Mouse (Mus musculus): ENCODE data around the gene Cradd. TPM values are rescaled to one million over a fixed set of nuclear protein-coding genes. Genes with fewer than 3 reads are reported as not detected.

The Cradd gene
- polyA plus RNA-seq, 1 experiment from 2014 or later = 13.6 TPM

GRCm38 (mm10) chr10:95180177-95180576, 143.8 kb downstream of the Cradd start:
- WGBS = 89% methylated on average over 8 of the region's 8 CpGs
- H3K9me3 ChIP-seq (ENCODE audit: control insufficient read depth, low read length) = no peaks in the 10 kb centered on the region
- no peak overlapping the region for H3K9ac ChIP-seq (replicated peaks; ENCODE audit: low read depth, low read length)
- no peak overlapping the region for H3K4me2 ChIP-seq (ENCODE audit: low read depth, low read length)
- ATAC-seq (ENCODE audit: low read depth) = no peak
- H3K36me3 ChIP-seq (ENCODE audit: control insufficient read depth, insufficient read depth, low read length) = no peaks in the 10 kb centered on the region
- no peak overlapping the region for H3K4me3 ChIP-seq (ENCODE audit: low read depth, low read length)
- H3K4me1 ChIP-seq (ENCODE audit: control insufficient read depth, insufficient read depth, low read length) = peaks cover 3% of the 10 kb centered on the region
- no peak overlapping the region for H3K27ac ChIP-seq (ENCODE audit: low read depth, low read length)
- no peaks in the 10 kb centered on the region for H3K27me3 ChIP-seq (ENCODE audit: control insufficient read depth, insufficient read depth, low read length)

GRCm38 (mm10) chr10:95178785-95179184, 145.1 kb downstream of the Cradd start:
- Histone ChIP-seq H3K36me3 (ENCODE audit: control insufficient read depth, insufficient read depth, low read length) (no peaks in the 10 kb centered on the region), H3K4me1 (ENCODE audit: control insufficient read depth, insufficient read depth, low read length) (no peaks in the 10 kb centered on the region), H3K9me3 (ENCODE audit: control insufficient read depth, low read length) (no peaks in the 10 kb centered on the region), H3K27ac (ENCODE audit: low read depth, low read length) (no peak overlapping the region), H3K9ac (replicated peaks; ENCODE audit: low read depth, low read length) (no peak overlapping the region), H3K4me2 (ENCODE audit: low read depth, low read length) (no peak overlapping the region), H3K4me3 (ENCODE audit: low read depth, low read length) (no peak overlapping the region), H3K27me3 (ENCODE audit: control insufficient read depth, insufficient read depth, low read length) (no peaks in the 10 kb centered on the region)
- no peak for ATAC-seq (ENCODE audit: low read depth)
- 87% methylated on average over 4 of the region's 4 CpGs for WGBS

- H3K4me3 ChIP-seq (ENCODE audit: low read depth, low read length) = no peak overlapping the region
- no peak for ATAC-seq (ENCODE audit: low read depth)
- no peak overlapping the region for H3K9ac ChIP-seq (replicated peaks; ENCODE audit: low read depth, low read length)
- 46% methylated on average over 26 of the region's 26 CpGs for WGBS
- no peaks in the 10 kb centered on the region for H3K9me3 ChIP-seq (ENCODE audit: control insufficient read depth, low read length)
- no peaks in the 10 kb centered on the region for H3K27me3 ChIP-seq (ENCODE audit: control insufficient read depth, insufficient read depth, low read length)
- H3K27ac ChIP-seq (ENCODE audit: low read depth, low read length) = no peak overlapping the region
- H3K36me3 ChIP-seq (ENCODE audit: control insufficient read depth, insufficient read depth, low read length) = no peaks in the 10 kb centered on the region
- no peak overlapping the region for H3K4me2 ChIP-seq (ENCODE audit: low read depth, low read length)
- H3K4me1 ChIP-seq (ENCODE audit: control insufficient read depth, insufficient read depth, low read length) = 0 out of 2 replicates have a peak, but pooled peaks cover 3% of the 10 kb centered on the region
These were observed 148.4 kb downstream of the Cradd start for GRCm38 (mm10) chr10:95175423-95176120.

- WGBS = 60% methylated on average over 6 of the region's 6 CpGs
- no peak overlapping the region for H3K4me3 ChIP-seq (ENCODE audit: low read depth, low read length)
- H3K9me3 ChIP-seq (ENCODE audit: control insufficient read depth, low read length) = no peaks in the 10 kb centered on the region
- no peaks in the 10 kb centered on the region for H3K36me3 ChIP-seq (ENCODE audit: control insufficient read depth, insufficient read depth, low read length)
- no peak overlapping the region for H3K27ac ChIP-seq (ENCODE audit: low read depth, low read length)
- H3K4me1 ChIP-seq (ENCODE audit: control insufficient read depth, insufficient read depth, low read length) = 0 out of 2 replicates have a peak, but pooled peaks cover 3% of the 10 kb centered on the region
- H3K27me3 ChIP-seq (ENCODE audit: control insufficient read depth, insufficient read depth, low read length) = no peaks in the 10 kb centered on the region
- no peak overlapping the region for H3K9ac ChIP-seq (replicated peaks; ENCODE audit: low read depth, low read length)
- H3K4me2 ChIP-seq (ENCODE audit: low read depth, low read length) = no peak overlapping the region
- ATAC-seq (ENCODE audit: low read depth) = no peak
These were observed 149.7 kb downstream of the Cradd start for GRCm38 (mm10) chr10:95174260-95174659.

GRCm38 (mm10) chr10:95170721-95171354, 153.1 kb downstream of the Cradd start:
- H3K4me3 ChIP-seq (ENCODE audit: low read depth, low read length) = no peak overlapping the region
- WGBS = 74% methylated on average over 9 of the region's 9 CpGs
- H3K4me1 ChIP-seq (ENCODE audit: control insufficient read depth, insufficient read depth, low read length) = 0 out of 2 replicates have a peak, but pooled peaks cover 3% of the 10 kb centered on the region
- H3K9ac ChIP-seq (replicated peaks; ENCODE audit: low read depth, low read length) = no peak overlapping the region
- H3K27me3 ChIP-seq (ENCODE audit: control insufficient read depth, insufficient read depth, low read length) = no peaks in the 10 kb centered on the region
- no peak overlapping the region for H3K27ac ChIP-seq (ENCODE audit: low read depth, low read length)
- no peaks in the 10 kb centered on the region for H3K36me3 ChIP-seq (ENCODE audit: control insufficient read depth, insufficient read depth, low read length)
- no peak overlapping the region for H3K4me2 ChIP-seq (ENCODE audit: low read depth, low read length)
- no peak for ATAC-seq (ENCODE audit: low read depth)
- H3K9me3 ChIP-seq (ENCODE audit: control insufficient read depth, low read length) = no peaks in the 10 kb centered on the region

GRCm38 (mm10) chr10:95164949-95165348, 159.0 kb downstream of the Cradd start:
- H3K9me3 ChIP-seq (ENCODE audit: control insufficient read depth, low read length) = no peaks in the 10 kb centered on the region
- H3K9ac ChIP-seq (replicated peaks; ENCODE audit: low read depth, low read length) = no peak overlapping the region
- H3K4me1 ChIP-seq (ENCODE audit: control insufficient read depth, insufficient read depth, low read length) = 0 out of 2 replicates have a peak, but pooled peaks cover 4% of the 10 kb centered on the region
- H3K27ac ChIP-seq (ENCODE audit: low read depth, low read length) = no peak overlapping the region
- no peaks in the 10 kb centered on the region for H3K36me3 ChIP-seq (ENCODE audit: control insufficient read depth, insufficient read depth, low read length)
- ATAC-seq (ENCODE audit: low read depth) = no peak
- H3K27me3 ChIP-seq (ENCODE audit: control insufficient read depth, insufficient read depth, low read length) = no peaks in the 10 kb centered on the region
- no peak overlapping the region for H3K4me3 ChIP-seq (ENCODE audit: low read depth, low read length)
- no peak overlapping the region for H3K4me2 ChIP-seq (ENCODE audit: low read depth, low read length)
- 89% methylated on average over 2 of the region's 2 CpGs for WGBS

- WGBS = 53% methylated on average over 8 of the region's 8 CpGs
- Histone ChIP-seq H3K27ac (ENCODE audit: low read depth, low read length) (no peak overlapping the region), H3K9ac (replicated peaks; ENCODE audit: low read depth, low read length) (no peak overlapping the region), H3K4me1 (ENCODE audit: control insufficient read depth, insufficient read depth, low read length) (0 out of 2 replicates have a peak, but pooled peaks cover 4% of the 10 kb centered on the region), H3K9me3 (ENCODE audit: control insufficient read depth, low read length) (no peaks in the 10 kb centered on the region), H3K36me3 (ENCODE audit: control insufficient read depth, insufficient read depth, low read length) (no peaks in the 10 kb centered on the region), H3K4me3 (ENCODE audit: low read depth, low read length) (no peak overlapping the region), H3K27me3 (ENCODE audit: control insufficient read depth, insufficient read depth, low read length) (no peaks in the 10 kb centered on the region), H3K4me2 (ENCODE audit: low read depth, low read length) (no peak overlapping the region)
- no peak for ATAC-seq (ENCODE audit: low read depth)
These were observed 161.1 kb downstream of the Cradd start for GRCm38 (mm10) chr10:95162691-95163374.

- no peaks in the 10 kb centered on the region for H3K9me3 ChIP-seq (ENCODE audit: control insufficient read depth, low read length)
- H3K36me3 ChIP-seq (ENCODE audit: control insufficient read depth, insufficient read depth, low read length) = no peaks in the 10 kb centered on the region
- 83% methylated on average over 9 of the region's 9 CpGs for WGBS
- 0 out of 2 replicates have a peak, but pooled peaks cover 4% of the 10 kb centered on the region for H3K4me1 ChIP-seq (ENCODE audit: control insufficient read depth, insufficient read depth, low read length)
- no peak overlapping the region for H3K4me2 ChIP-seq (ENCODE audit: low read depth, low read length)
- no peak overlapping the region for H3K27ac ChIP-seq (ENCODE audit: low read depth, low read length)
- no peak for ATAC-seq (ENCODE audit: low read depth)
- H3K27me3 ChIP-seq (ENCODE audit: control insufficient read depth, insufficient read depth, low read length) = no peaks in the 10 kb centered on the region
- no peak overlapping the region for H3K9ac ChIP-seq (replicated peaks; ENCODE audit: low read depth, low read length)
- no peak overlapping the region for H3K4me3 ChIP-seq (ENCODE audit: low read depth, low read length)
These were observed 164.2 kb downstream of the Cradd start for GRCm38 (mm10) chr10:95159675-95160256.
